Mouse (Mus musculus) right cerebral cortex, adult 2 months (tissue): Measurements from ENCODE around the gene Nptx1.

ENCODE experiments used
- DNase-seq, 2 experiments: peaks; one replicate each; pipeline ENCODE4 v3.0.0; 2021 to 2022; ENCODE audit warnings: low spot score in 2 of 2

Gene Nptx1

DNA sequence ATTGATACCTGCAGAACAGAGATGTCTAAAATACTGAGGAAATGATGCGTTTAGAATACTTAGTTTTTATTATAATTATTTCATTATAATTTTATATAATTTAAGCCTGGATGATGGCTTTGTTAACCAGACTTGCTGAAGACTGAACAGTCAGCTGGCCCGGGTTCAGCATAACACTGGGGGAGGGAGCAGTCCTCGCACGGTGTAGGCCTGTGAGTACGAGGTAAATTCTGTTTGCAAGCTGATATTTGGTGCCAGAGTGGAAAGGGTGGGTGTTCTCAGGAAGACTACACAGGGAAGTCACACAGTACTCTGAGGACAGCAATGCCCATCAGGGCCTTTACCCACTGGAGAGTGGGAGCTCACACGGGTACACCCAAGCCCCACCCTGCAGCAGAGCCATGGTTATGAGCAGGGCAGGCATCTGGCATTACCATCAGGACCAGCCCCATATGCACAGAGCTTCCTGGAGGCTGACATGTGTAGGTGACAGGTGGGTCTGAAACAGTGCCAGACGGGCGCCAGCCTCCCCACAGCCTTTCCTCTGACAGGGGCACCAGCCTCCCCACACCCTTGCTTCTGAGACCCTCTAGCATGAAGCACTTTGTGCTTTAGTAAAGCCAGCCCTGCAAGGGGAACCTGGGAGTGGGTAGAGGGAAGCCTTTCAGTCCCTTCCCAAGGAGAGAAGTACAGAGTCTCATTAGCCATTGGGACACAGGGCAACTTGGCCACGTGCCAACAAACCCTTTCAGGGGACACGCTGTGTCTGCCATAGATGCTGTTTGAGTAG is 3.2 kb upstream of the Nptx1 start:
- DNase-seq: no peak

DNA sequence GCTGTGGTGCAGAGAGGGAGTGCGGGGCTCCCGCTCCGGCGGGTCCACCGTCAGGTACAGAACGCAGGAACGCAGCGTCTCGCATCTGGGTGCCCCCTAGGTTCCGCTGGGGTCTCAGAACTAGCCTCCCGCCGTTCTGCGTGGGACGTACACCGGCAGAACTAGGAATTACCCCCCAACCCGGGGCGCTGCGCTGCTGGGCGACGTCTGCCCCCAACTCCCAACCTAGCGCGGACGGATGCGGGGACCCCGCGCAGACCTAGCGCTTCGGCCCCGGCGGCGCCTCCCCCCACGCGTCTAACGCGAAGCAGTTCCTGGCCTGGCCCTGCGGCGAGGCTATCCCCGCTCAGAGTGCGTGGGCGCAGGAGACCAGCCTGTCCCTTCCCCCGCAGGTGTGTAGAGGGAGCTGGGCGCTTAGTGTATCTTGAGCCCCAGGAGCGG is 1.8 kb upstream of the Nptx1 start:
- no peak for DNase-seq

DNA sequence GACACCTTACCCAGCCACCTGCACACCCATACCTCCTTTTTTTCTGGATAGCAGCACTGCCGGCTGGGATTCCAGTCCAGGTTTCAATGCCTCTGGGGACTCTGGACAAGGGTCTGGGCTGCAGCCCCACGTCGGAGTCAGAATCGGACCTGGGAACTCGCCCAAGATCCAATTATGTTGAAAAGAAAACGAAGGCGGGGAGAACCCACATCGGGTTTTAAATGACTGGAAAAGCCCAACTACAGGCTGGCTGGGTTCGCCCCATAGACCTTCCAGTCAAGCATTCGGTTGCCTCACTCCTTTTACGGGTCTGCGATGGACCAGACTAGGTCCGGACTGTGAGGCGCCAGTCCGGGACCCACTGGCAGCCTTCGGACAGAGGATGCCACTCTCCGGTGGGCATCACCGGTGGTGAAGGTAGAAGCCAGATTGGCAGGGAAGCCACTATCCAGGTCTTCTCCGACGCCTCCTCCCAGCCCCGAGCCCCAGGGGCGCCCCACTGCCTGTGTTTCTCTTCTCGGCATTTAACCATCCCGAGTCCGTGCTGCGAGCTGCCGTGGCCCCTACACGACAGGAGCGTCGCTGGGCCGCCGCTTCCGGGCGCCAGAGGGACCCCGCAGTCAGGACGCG is 1.3 kb upstream of the Nptx1 start:
- no peak for DNase-seq

DNA sequence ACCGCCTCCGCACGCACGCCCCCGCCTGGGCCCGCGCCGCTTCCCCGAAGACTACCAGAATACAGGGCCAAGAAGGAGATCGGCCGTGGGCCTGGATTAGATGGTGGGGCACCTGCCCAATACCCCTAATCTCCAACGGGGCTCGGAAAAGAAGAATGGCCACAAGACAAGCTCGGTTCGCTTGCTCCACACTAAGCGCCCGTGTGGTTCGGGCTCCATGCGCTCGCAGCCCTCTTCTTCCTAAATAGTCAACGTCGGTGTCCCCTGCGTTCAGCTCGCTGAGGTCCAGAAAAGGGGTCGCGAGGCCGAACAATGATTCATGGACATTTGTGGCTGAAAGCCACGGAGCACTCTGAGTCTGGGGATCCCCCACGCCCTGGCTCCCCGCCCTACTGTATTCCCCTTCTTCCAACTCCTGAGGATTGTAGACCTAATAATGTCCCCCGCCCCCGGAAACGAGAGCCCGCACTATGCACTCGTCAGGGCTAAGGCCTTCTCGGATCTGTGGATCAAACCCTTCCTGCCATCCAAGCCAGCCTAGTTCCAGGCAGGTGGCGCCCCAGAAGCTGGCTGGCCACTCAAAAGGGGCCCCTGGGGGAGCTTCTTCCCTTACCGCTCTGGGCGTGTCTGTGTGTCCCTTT is 518 bp upstream of the Nptx1 start:
- no peak for DNase-seq

DNA sequence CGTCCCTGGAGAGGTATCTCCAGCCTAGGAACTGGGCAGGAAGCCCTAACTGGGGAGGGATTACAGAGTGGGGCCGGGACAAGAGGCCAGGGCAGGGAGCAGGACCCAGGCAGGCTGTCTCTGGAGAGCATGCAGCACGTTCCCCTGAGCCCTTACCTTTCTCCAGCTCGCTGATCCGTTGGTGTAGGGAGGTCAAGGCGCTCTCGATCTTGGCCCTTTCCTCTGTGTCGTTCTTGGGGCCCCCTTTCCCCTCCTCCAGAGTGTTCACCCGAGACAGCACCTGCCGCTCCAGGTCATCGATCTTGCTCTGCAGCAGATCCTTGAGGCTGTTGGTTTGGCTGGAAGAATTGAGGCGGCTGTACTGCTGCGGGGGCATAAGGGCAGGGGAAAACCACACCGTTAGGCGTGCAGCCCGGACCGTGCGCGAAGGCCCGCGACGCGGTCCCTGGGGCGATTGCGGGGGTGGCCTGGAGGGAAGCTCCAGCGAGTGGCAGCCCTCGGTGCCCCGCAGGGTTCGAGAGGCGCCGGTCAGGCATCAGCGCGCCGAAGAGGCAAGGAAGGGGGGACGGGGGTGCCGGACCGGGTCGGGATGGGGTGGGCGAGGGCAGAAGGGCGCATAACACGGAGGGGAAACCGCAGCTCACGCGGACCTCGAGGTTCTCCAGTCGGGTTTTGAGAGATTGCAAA is 914 bp downstream of the Nptx1 start:
- DNase-seq: no peak

DNA sequence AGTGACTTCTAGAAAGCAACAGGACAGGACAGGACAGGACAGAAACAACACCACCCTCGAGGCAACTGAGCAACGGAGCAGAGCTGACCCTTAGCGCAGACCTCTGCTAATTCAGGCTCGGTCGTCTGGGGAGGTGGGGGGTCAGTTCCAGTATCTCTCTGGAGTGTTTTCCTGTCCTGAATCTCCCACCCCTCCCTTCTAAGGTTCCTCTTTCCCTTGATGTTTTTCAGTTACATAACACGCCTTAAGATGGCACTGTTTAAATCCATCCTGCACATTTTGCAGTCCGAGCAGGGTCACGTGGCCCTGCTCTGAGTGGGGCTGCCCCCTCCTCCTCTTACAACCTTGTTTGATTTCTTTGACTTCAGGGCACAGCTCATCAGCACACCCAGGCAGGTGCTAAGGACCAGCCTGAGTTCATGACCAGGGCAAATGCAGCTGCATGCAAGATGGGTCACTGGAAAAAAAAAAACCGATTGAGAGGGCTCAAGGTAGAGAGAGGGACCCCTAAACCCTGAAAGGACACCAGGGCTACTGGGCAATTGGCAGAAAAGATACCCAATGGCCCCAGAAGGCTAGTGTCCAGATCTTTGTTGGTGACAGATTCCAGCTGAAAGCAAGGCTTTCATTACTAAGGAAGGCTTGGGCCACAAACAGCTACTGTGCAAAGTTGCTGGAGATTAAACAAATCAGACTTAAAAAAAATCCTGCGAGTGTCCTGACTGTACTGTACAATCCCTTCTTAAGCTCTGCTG is 1.6 kb downstream of the Nptx1 start:
- no peak for DNase-seq

DNA sequence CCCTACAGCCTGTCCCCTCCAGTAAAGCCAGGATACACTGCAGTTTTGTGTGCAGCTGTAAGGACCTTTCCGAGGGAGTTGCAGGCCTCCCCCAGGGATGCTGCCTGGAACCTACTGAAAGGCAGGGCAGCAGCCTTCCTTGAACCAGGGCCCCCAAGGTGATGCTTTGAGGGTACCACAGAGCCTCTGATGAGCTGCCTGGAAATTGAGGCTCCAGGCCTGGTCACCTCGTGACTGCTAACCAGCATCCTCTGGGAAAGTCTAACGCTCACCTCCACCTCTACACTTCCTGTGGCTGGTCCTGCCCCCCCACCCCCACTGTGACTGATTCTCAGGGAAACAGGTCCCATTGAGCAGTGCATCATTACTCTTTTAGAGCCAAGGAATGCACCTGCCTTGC is 2.3 kb downstream of the Nptx1 start:
- no peak for DNase-seq

DNA sequence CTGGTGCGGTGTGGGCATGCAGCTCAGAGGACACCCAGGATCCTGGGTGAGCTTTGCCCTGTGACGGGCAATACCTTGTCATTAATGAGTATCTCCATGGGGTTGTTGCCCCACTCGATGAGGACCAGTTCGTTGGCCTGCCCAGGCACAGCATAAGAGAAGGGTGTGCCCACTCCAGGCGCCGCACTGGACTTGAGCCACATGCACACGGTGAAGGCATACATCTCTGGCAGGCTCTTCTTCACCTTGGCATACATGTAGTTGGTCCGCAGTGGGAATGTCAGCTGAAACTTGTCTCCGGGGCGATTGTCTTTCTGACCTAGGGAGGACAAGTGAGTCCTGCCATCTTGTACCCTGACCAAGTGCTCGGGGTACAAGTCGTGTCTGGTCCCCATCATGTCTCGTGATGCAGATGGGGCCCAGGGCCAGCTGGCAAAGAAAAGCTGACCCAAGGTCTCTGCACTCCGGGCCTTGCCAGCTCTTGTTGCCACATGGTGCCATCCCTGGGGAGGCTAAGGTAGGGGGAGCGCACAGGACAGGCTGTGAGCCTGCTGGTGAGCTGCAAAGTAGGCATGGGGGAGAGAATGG is 2.9 kb downstream of the Nptx1 start:
- DNase-seq: no peak

DNA sequence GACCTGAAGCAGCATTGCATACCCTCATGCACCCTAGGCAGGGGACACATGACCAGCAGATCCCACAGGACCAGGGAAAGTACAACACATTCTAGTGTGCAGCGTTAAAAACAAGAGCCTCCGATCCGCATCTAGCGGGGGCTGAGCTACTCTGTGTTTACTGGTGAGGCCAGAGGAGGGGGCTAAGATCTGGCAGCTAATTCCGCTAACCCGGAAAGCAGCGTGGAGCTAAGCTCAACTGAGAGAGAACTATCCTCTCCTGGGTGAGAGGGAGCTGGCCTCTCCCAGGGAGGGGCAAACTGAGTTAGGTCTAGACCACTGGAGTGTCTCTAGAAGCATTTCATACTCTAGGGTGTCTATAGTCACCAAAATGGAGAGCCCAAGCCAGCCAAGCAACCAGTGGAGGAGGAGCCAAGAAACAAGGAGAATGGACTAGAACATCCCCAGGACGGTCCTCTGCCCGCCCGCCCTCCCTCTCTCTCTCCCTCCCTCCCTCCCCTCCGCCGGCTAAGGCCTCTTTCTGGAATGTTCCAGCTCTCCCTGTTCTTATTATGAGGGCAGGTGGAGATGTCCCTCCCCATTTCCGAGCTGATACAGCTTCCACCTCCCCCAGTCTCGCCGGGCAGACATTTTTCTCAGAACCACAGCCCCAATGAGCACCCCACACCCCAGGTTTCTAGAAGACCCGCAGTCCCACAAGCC is 3.6 kb downstream of the Nptx1 start:
- DNase-seq: no peak

DNA sequence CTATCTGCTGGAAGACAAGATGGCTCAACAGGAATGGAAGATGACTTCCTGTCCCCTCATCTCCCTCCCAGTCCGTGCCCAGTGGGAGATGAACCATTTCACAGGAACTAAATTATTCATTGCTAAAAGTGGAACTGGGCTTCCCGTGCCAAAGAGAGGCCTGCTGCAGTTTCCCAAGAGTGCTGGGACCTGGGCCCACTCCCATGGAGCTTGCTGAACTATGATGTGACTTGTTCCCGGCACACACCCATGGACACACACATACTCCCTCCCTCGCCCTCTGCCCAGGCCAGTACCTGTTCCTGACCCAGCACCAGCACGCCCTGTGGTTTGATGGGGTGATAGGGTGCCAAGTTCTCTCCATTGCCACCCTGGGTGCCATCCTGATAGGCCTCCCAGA is 4.7 kb downstream of the Nptx1 start:
- no peak for DNase-seq

DNA sequence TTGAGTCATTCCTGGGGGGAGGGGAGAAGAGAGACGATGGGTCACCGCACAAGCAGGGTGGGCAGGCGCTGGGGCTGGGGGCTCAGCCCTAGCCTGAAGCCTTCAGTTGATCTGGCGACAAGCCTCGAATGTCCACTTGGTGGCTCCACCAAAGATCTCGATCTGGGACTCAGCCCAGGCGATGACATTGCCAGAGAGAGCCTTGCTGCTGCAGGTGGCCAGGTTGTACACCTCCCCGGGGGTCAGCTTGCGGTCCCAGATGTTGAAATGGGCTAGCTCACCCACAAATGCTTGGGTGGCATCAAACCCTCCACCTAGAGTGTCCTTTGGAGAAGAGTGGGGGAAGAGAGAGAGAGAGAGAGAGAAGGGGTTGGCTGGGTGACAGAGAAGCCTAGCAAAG is 5.2 kb downstream of the Nptx1 start:
- DNase-seq: no peak

DNA sequence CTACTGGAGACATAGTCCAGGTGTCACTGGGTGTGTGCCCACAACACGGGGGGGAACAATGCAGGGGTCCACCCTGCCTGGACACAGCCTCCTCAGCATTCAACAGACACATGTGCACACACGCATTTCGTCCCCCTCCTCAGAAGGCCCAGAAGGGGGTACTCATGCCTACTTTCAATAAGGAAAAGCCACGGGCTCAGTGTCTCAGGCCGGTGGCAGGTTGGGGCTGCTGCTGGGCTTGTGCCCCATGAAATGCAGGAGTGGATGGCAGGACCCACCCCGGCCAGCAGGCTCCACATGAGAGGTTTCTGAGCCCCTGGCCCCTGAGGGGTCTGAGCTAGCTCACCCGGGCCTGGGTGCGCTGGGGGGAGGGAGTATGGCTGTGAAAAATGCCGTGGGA is 6.5 kb downstream of the Nptx1 start:
- DNase-seq: no peak

DNA sequence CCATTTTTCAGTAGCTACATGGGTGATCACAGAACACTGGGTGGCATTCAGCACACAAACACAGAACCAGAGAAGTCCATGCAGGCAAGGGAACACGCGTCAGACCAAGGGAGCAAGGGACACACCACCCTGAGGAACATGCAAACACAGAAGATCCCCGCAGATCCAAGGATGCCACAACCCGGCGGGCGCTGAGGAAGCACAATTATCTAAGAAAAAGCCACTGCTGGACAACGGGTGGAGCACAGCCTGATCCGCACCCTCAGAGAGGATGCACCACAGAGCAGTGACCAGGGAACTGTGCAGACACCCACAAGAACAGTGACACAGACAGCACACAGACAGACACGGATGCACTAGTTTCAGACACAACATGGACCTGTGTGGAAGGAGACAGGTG is 7.0 kb downstream of the Nptx1 start:
- no peak for DNase-seq

DNA sequence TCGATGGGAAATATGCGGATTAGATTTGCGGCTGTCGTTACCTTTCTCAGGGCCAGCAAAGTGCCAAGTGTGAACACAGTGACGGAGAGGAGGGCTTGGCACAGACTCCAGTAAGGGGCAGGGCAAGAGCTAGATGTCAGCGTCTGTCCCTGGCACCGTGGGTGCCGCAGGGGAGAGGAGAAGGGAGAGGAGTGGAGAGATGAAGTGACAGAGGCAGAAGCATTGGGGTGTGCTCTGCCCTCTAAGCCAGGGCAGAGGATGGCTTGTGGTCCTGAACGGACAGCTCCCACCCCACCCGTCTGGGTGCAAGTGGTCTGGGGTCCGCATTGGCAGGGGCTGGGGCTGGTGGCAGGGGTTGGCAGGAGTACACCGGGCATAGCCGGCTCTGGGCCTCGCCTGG is 7.6 kb downstream of the Nptx1 start:
- no peak for DNase-seq

DNA sequence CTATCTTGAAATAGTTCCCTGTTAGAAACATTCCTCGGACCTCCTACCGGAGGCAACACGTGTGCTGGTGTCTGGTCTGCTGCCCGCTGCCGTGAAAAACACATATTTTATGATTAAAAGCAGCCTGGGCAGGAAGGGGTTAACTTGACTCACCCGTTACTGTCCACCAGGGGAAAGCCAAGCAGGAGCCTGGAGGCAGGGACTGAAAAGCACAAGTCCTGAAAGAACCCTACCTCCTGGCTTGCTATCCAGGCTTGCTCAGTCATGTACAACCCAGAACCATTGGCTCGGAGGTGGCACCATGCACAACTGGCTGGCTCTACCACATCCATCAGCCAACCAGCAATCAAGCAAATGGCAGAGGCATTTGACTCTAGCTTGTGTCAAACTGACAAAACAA is 13.8 kb downstream of the Nptx1 start:
- no peak for DNase-seq

DNA sequence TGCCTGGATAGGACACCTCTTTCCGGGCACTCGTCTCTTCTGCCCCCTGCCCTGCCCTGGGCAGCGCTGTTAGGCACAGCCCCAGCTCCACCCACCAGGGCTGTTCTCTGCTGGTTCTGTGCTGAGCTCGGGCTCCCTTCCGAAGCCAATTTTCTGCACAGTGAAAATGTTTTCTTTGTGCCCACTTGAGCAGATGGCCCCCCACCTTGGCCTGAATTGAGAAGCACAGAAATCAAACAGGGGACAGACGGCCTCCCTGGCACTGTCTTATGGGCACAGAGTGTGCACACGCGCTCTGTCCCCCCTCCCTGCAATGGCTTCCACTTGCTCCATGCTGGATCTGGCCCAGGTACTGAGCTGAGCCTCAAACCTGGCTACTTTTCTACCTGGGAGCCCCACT is 15.1 kb downstream of the Nptx1 start:
- DNase-seq: no peak

DNA sequence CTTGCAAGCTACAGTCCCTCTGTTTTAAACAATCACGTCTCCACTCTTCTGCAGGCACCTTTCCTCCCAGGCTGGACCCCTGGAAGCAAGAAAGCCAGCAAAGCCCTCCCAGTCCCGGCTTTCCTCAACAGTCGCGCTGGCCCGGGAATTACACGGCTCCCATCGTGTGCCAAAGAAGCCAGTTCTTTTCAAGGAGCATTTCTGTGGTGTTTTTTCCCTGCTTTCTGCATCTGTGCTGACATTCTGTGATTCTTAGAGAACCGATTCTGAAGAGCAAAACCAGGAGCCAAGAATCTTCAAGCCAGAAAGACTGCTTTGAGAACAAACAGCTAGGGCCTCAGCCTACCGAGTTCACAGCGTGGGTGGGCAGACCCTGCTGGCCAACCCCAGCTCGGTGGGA is 18.6 kb downstream of the Nptx1 start:
- no peak for DNase-seq

DNA sequence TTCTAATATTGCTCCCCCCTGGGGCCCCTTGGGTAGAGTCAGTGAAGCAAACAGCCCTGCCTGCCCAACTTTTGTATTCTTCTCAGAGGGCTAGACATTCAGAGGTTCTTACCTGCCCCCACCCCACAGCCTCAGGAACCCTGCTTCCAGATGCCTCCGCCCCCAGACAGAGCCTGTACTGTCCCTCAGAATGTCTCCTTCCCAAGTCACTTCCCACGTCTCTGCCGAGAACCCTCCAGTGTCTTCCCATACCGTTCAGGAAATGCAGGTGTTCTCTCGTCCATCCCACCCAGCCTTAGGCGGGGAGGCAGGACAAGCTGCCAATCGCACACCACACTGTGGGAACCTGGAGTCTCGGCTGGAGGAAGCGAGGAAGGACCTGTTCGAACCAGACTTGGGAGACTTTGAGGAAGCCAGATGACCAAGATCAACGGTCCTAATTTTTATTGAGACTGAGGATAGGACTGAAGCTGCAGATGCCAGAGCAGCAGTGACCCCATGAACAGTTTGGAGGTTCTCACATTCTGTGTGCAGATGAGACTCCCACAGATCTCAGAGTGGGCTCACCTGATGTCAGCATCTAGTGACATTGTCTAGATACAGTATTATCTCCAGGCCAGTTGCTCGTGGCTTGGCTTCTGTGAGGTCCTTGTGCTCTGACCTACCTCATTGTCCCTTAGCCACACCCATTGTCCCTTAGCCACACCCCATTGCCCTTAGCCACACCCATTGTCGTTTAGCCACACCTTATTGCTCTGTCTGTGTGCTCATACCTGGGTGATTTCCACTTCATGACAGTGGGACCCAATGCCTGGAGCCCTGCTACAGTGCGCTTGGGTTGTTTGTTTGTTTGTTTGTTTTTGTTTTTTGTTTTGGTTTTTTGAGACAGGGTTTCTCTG is 21.2 kb downstream of the Nptx1 start:
- DNase-seq: no peak

DNA sequence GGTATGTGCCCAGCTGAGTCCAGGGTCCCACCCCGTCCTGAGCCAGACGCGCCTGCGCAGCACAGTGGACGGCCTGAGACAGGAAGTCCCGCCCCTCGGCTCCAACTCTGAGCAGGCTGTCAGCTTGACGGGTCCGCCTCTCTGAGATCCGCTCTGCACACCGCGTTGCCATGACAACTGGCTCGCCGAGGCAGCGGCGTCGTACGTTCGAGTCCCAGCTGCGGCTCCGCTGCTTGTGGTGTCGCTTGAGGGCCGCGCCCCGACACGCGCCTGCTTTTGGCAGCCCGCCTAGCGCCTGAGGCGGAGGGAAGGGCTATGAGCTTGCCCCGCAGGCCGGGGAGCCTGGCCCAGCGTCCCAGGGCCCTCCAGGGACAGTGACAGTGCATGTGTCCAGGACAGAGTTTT is 23.0 kb downstream of the Nptx1 start:
- DNase-seq: peak; percentile 72 to 76

DNA sequence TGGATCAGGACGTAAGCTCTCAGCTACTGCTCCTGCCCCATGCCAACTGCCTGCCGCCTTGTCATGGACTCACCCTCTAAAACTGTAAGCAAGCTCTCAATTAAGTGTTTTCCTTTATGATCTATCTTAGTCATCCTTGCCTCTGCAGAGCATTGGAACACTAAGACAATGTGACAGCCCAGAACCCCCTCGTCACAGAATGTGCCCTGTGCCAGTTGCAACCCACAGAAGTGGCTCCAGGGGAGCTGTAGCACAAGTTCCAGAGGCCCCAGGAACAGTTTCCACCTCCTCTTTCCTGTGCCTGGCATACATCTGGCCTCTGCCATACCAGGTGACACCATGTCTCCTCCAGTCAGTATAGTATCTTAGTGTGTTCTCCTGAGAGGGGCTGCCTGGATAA is 24.2 kb downstream of the Nptx1 start:
- DNase-seq: no peak
